Mouse (Mus musculus) R1 (cell line): ENCODE measurements around the gene 4833427G06Rik.

Experiments
- DNase-seq: peaks from one replicate; pipeline ENCODE4 v3.0.0-alpha.2; 2018; ENCODE audit warnings: low read depth, low spot score

The 4833427G06Rik gene

DNA sequence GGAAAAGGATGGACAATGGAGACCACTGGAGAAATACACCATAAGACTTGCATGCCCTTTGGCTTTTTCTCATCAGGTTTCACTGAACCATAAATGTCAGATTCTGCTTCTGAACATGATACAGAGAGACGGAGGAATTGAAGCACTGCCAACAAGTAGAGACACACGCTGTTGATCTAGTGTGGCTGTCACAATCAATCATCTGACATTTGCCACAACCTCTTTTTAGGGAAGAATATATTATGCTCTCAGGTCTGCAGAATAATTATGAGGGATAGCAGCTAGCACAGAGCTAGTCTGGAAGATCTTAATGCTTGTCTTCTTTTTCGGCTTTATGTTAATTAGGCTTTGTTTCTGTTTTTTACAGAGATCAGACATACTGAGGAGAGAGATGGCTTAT, 33.7 kb downstream of the 4833427G06Rik start:
- no peak for DNase-seq

DNA sequence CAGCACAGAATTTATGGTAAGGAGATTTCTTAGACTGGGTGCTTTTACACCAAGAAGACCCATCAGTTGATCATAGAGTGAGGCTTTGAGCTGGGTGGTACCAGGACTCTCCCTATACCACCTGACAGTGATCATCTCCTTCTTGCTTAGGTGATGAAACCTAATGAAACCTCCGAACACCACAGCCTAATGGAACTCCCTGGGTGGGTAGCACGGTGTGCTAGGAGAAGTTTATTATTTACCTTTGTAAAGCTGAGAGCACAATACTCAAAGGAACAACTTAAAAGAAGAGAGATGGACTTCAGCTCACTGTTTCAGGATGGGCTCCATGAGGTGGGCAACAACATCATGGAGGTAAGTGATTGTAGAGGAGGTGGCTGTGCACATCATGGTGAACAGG, 41.3 kb downstream of the 4833427G06Rik start, which contains the start of gene Btg4:
Btg4 (plus strand) TSS at position 301 of the 400 bp plus-strand sequence.
- DNase-seq = no peak

DNA sequence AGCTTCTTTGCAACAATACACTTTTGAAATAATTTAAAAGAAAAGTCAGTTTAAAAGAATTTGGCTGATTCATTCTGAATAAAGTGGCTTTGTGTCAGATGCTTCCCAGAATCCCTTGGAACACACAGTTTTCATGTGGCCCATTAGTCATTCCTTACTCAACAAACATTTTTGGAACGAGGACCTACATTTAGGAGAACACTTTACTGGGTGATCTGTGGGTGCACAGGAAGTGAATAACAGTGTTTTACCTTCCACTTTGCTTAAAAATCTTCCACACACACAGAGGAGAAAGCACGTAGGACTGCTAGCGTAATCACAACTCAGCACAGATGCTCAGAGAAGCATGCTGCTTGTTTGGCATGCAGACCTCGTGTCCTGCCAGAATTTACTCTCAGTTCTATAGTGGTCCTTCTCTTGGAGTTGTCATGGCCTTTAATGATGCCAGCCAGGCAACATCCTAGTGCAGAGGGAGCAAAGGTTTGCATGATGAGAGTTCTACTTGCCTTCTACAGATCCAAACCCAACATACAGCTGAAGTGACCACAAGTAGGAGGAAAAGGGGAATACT, 42.8 kb downstream of the 4833427G06Rik start:
- DNase-seq = no peak

DNA sequence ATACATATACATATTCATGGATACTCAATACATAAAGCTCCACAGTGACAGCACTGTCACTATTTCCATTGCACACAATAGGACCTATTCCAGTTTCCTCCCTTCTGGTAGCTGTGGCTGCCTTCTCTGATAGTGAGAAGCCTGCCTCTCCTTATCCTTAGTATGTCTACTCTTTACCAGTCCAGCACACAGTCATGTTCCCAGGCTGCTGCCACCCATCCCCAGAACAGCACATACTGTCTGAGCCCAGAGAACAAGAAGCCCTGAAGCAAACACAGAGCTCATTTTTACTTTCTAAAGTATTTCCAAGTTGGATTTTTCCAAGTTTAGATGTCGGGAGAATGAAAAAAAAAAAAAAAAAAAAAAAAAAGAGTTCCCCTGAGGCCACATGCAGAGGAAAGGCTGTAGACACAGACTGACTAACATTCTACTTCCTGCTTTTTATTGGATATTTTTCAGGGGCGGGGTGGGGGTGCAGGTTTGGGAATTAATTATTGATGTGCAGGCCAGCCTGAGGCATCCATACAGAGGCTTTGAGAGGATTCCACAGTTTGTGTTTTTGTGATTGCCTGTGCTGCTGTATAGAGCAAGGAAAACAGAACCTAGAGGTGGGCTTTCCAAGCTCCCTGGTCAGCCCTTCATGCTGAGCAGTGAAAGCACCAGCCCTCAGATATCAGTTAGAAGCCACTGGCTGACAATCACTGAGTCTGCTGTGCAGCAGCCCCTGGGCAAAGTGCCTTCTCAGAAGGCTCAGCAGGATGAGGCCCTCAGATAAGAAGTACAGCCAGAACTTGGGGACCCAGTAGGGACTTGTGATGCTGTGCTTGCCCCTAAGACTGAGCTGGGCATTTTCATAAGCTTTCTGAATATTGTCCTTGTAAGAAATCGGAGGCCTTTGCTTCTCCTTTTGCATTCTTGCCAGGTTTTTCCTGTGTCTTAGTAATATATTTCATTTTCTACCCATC, 45.2 kb downstream of the 4833427G06Rik start:
- no peak for DNase-seq

DNA sequence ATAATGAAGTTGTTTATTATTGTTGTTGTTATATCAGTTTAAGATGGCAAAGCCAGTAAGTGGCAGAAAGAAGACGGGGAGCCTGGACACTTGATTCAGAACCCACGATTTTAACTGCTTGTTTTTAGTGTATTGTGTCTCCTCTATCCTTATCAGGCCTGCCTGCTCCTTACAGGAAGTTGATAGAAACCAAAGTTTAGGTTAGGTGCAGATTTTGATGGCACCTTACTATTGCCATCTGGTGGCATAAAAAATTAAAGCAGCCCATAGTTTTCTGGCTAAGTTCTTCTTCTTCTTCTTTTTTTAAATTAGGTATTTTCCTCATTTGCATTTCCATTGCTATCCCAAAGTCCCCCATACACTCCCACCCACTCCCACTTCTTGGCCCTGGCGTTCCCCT, 49.7 kb downstream of the 4833427G06Rik start:
- peak; percentile 20 for DNase-seq

DNA sequence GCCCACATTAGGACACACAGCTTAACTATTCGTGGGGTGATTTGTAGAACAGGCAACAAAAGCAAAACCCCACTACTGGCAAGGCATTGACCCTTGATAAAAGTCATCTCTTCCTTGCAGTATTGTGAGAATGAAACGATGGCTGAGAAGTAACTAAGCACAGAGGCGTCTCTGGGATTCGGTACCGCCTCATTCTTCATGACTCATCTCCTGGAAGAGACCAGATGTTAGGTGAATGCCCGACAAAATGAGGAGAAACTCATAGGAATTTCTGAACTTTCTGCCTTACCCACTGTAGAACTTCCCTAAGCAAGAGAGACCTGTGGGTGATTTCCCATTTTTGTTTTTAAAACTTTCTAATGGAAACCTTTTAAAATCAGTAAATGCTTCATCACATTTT, 59.7 kb downstream of the 4833427G06Rik start:
- peak; percentile 52 for DNase-seq

DNA sequence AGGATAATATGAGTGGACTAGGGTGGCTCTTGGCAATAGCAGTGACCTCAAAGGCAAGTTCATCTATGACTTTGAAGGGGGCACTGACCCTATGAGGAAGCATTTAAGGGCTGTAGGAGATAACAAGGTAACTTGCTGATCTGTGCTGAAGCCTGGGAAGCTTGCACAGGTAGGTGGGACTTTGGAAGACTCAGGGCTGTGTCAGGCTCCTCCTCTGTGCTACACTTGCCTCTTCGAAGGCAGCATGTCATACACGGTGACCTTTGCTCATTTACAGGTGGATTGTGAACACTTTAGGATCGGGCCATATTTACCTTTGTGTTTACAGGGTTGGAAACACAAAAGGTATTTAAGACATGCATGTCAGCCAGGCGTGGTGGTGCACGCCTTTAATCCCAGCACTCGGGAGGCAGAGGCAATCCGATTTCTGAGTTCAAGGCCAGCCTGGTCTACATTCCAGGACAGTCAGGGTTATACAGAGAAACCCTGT, 60.3 kb downstream of the 4833427G06Rik start:
- DNase-seq = peak; percentile 78

DNA sequence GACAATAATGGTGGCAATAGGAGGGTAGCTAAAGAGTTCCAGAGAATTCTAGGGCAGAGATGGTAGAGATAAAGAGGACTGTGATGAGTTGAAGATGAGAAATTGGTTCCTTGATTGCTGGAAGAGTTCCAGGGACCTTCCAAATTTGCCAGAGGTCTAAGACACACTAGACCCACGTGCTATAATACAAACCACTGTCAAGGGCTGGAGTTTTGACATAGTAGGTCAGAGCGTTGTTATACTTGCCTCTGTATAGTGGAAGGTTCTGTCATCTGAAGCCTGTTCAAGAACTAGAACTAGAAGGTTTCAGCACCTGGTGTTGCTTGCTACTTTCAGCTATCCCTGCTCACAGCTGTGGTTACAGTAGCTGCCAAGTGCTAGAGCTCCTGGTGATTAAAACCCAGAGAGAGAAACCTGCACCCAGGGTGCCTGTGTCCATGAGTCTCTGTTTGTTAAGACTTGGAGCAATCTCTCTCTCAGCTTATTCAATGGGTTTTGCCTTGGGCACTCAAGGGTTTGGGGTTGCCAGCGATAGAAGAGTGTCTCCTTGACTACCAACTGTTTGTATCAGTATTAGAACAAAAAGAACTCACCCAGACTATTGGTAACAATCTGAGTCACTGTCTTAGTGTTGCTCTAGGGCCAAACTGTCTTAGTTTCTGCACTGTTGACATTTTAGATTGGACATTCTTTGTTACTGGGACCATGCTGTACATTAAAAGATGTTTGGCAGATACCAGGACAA, 68.9 kb downstream of the 4833427G06Rik start:
- DNase-seq = no peak

DNA sequence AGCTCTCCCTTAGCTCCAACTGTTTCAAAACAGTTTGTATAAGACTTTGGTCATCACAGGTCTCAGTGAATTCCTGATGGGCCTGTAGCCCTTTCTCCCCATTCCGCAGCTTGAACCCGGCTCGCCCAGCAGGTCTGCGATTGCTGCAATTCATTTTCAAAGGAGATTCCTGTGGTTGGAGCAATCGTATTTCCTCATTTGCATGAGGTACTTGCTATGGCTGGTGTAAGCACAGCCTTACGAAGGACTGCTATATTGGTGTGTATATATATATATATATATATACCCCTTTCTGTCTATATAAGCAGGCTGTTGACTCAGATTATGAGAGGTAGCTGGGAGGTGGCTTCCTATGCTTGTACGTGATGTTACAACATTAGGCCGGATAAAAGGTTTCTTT, 69.6 kb downstream of the 4833427G06Rik start:
- DNase-seq = no peak

DNA sequence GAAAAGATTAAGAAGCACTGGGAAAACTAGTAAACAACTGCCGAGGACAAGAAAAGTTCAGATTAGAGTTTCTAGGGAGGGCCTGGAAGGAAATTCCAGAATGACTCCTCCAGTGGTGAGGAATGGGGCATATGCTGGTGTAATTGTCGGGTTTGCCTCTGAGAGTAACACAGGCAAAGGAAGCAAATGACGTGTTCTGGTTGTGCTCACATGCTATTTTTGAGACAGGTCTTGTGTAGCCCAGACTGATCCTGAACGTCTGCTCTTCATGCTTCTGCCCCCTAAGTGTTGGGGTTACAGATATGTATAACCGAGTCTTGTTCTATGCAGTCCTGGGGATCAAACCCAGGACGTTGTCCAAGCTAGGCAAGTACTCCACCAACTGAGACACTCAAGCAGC, 70.3 kb downstream of the 4833427G06Rik start:
- DNase-seq = no peak
